Mouse (Mus musculus): ENCODE measurements around the gene Wwc2.

- TF ChIP-seq CTCF (IDR thresholded peaks at IDR 0.05; ENCODE audit: borderline replicate concordance, insufficient read depth, low read length): peak; percentile 36; the same call in 1 of the 2 replicates
- TF ChIP-seq POLR2A (IDR thresholded peaks at IDR 0.05; ENCODE audit: low read depth, low read length): no peak
These were observed 39.3 kb downstream of the Wwc2 start for GRCm38 (mm10) chr8:47951380-47951932.
